Comparison of ENCODE assay signal across 12 mouse cellular contexts in the genomic region with DNA sequence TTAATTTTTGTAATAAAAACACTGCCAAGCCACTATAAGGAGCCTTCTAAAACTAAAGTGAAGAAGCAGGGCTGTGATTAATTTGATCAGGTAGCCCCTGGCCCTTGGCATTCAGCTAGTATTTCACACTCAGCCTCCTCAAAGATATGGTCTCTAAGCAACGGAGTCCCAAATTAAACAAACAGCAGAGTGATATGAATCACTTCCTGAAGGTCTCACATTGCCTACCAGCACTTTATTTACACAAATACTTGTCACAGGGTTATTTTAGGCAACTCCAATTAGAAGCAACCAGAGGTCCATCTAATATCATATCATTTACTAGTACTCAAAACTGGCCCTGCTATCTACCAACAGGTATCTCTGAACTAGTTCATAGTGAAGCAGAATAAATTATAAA. TPM values are rescaled to one million over a fixed set of nuclear protein-coding genes. Genes with fewer than 3 reads are reported as not detected.
DNase-seq lines count a peak whose midpoint lies in the region; ATAC-seq lines count a peak whose summit lies in the region.
"Had no signal": no experiment of that assay in that cellular context is flagged by ENCODE, and none has a peak within 500 bp of the region (broad histone marks: within the 10 kb centered on the region; RNA-seq: fewer than 3 reads in every experiment).

No protein-coding gene starts in this region.

- peaks cover 46% of the 10 kb centered on the region for H3K4me1 ChIP-seq in heart, embryonic 16.5 days (ENCODE audit: control insufficient read depth, insufficient read depth, low read length)
- 0 out of 2 replicates have a peak, but pooled peaks cover 4% of the 10 kb centered on the region for H3K4me1 ChIP-seq in neural tube, embryonic 15.5 days
- 0 out of 2 replicates have a peak, but pooled peaks cover 3% of the 10 kb centered on the region for H3K4me1 ChIP-seq in hindbrain, embryonic 12.5 days

- 0 out of 2 replicates have a peak, but pooled peaks have one; percentile 26 for ATAC-seq in heart, embryonic 16.5 days (replicated peaks; ENCODE audit: extremely low read depth, insufficient read depth, low FRiP score)
- ATAC-seq in monocyte, adult 5-6 weeks (replicated peaks; ENCODE audit: insufficient number of reproducible peaks, low FRiP score, low TSS enrichment, poor library complexity, severe bottlenecking): peak; percentile 36; the same call in 1 of the 2 replicates
- no peak for ATAC-seq in neural tube, embryonic 15.5 days (ENCODE audit: low FRiP score)
- no peak for ATAC-seq in hindbrain, embryonic 12.5 days (ENCODE audit: low FRiP score)

- H3K27ac ChIP-seq in heart, embryonic 16.5 days (ENCODE audit: low read length): peak overlapping the region; percentile 90
- H3K27ac ChIP-seq in neural tube, embryonic 15.5 days (replicated peaks): no peak overlapping the region
- H3K27ac ChIP-seq in hindbrain, embryonic 12.5 days: no peak overlapping the region
- H3K27ac ChIP-seq: limb, embryonic 12.5 days had no signal

- H3K36me3 ChIP-seq in heart, embryonic 16.5 days (ENCODE audit: control insufficient read depth, insufficient read depth): peaks cover 6% of the 10 kb centered on the region
- H3K36me3 ChIP-seq in neural tube, embryonic 15.5 days: peaks cover 5% of the 10 kb centered on the region
- peaks cover 6% of the 10 kb centered on the region for H3K36me3 ChIP-seq in hindbrain, embryonic 12.5 days

- peaks cover 3% of the 10 kb centered on the region; the same call in 1 of the 2 replicates for H3K9me3 ChIP-seq in heart, embryonic 16.5 days (replicated peaks; ENCODE audit: control insufficient read depth, low read length)
- no peaks in the 10 kb centered on the region for H3K9me3 ChIP-seq in neural tube, embryonic 15.5 days (replicated peaks)
- no peaks in the 10 kb centered on the region for H3K9me3 ChIP-seq in hindbrain, embryonic 12.5 days (replicated peaks)

- intact Hi-C loops in heart, postnatal 36 days (cut with DNase I): loop anchor here (2.0 kb wide), 1 partner anchor 14 kb away; no protein-coding TSS in a partner anchor

- peak overlapping the region; percentile 37 for H3K4me2 ChIP-seq in heart, embryonic 16.5 days (ENCODE audit: low read depth, low read length)
- no peak overlapping the region for H3K4me2 ChIP-seq in neural tube, embryonic 15.5 days
- no peak overlapping the region for H3K4me2 ChIP-seq in hindbrain, embryonic 12.5 days (replicated peaks)
- H3K4me2 ChIP-seq: limb, embryonic 12.5 days had no signal

- H3K4me3 ChIP-seq in heart, embryonic 16.5 days (ENCODE audit: low read length): no peak overlapping the region
- no peak overlapping the region for H3K4me3 ChIP-seq in neural tube, embryonic 15.5 days (replicated peaks)
- H3K4me3 ChIP-seq in hindbrain, embryonic 12.5 days: no peak overlapping the region
- H3K4me3 ChIP-seq: limb, embryonic 12.5 days had no signal

- H3K9ac ChIP-seq in heart, embryonic 16.5 days (ENCODE audit: low read length): no peak overlapping the region
- H3K9ac ChIP-seq in neural tube, embryonic 15.5 days (replicated peaks): no peak overlapping the region
- no peak overlapping the region for H3K9ac ChIP-seq in hindbrain, embryonic 12.5 days
- H3K9ac ChIP-seq: limb, embryonic 12.5 days had no signal

- DNase-seq in heart, adult 18-20 months: peak; percentile 52 to 53
- no peak for DNase-seq in heart, postnatal 36 days
- peak; percentile 75 for DNase-seq in CD4-positive, CD25-positive, alpha-beta regulatory T cell, adult 2 months (ENCODE audit: low read depth, low spot score)
- DNase-seq in spleen, postnatal 4 days (ENCODE audit: low spot score in 2 of 2): no peak
- DNase-seq: adrenal gland, adult 8-10 months; cerebellum, adult 9-10 months; kidney, adult 8-10 months had no signal

- no peaks in the 10 kb centered on the region for H3K27me3 ChIP-seq in heart, embryonic 16.5 days (ENCODE audit: control insufficient read depth, insufficient read depth, low read length)
- H3K27me3 ChIP-seq in neural tube, embryonic 15.5 days (replicated peaks): no peaks in the 10 kb centered on the region
- no peaks in the 10 kb centered on the region for H3K27me3 ChIP-seq in hindbrain, embryonic 12.5 days
- H3K27me3 ChIP-seq: limb, embryonic 12.5 days had no signal

- 8% methylated on average over 1 of the region's 1 CpGs for WGBS in heart, embryonic 16.5 days
- WGBS in neural tube, embryonic 15.5 days: 64% methylated on average over 1 of the region's 1 CpGs
- WGBS in hindbrain, embryonic 12.5 days: 59% methylated on average over 1 of the region's 1 CpGs

RNA-seq across cellular contexts. Expression of gene Iqgap1, which starts 36.7 kb away (rescaled TPM):
- 10 to 100 TPM; 32.7 to 35.3 TPM for total RNA-seq in heart, adult 18-20 months (2021)
- 10 to 100 TPM; 40.5 to 43.2 TPM for total RNA-seq in heart, postnatal 36 days (2021)
- 49.0 and 51.6 TPM in 2 replicates for polyA plus RNA-seq in heart, embryonic 16.5 days (2015; fragmentation: Nextera tagmentation; extraction: Ambion mirVana)
- total RNA-seq in monocyte, adult 5-6 weeks (2017): 598 to 656 TPM (median 610 TPM) in 3 replicates
- polyA plus RNA-seq in neural tube, embryonic 15.5 days (2015; fragmentation: Nextera tagmentation; extraction: Ambion mirVana): 18.1 and 31.0 TPM in 2 replicates
- polyA plus RNA-seq in hindbrain, embryonic 12.5 days (2016; fragmentation: Nextera tagmentation; extraction: Ambion mirVana): 40.1 and 40.2 TPM in 2 replicates

Comparison
In these comparisons a context has a peak if more than half of its experiments do, and no peak if none do; other contexts are left out.
1. DNase-seq: peak in heart, adult 18-20 months (2 of 2) and CD4-positive, CD25-positive, alpha-beta regulatory T cell, adult 2 months (single experiment); none in heart, postnatal 36 days (0 of 2) and spleen, postnatal 4 days (0 of 2).
2. ATAC-seq: peak in heart, embryonic 16.5 days (single experiment) and monocyte, adult 5-6 weeks (single experiment); none in neural tube, embryonic 15.5 days (single experiment) and hindbrain, embryonic 12.5 days (single experiment).
3. RNA of gene Iqgap1, which starts 36.7 kb away (total RNA-seq): 598 to 656 TPM in monocyte, adult 5-6 weeks; 40.5 to 43.2 TPM in heart, postnatal 36 days and 32.7 to 35.3 TPM in heart, adult 18-20 months; every median in the first group is over 10 times any median in the second.